Comparison of ENCODE assay signal across 34 mouse cellular contexts in genomic region chr11:62757906-62758305, GRCm38 (mm10). TPM values are rescaled to one million over a fixed set of nuclear protein-coding genes. Genes with fewer than 3 reads are reported as not detected.
DNase-seq lines count a peak whose midpoint lies in the region; ATAC-seq and TF ChIP-seq lines count a peak whose summit lies in the region.
"Had no signal": no experiment of that assay in that cellular context is flagged by ENCODE, and none has a peak within 500 bp of the region (broad histone marks: within the 10 kb centered on the region; RNA-seq: fewer than 3 reads in every experiment).

No protein-coding gene starts in this region.

- DNase-seq in forebrain, embryonic 10.5 days (ENCODE audit: extremely low spot score, low spot score), result no peak
- no peak for DNase-seq in testis, postnatal 10 days (ENCODE audit: low spot score)
- DNase-seq in R1 (ENCODE audit: low read depth, low spot score), result peak; percentile 86
- DNase-seq in testis, postnatal 14 days (ENCODE audit: low spot score), result peak; percentile 34
- DNase-seq in layer of hippocampus, postnatal 36 days, result no peak
- no peak for DNase-seq in thymus, adult 2 months
- DNase-seq: adrenal gland, adult 8-10 months; adrenal gland, postnatal 14 days; B cell, adult 2 months; cerebellum, adult 11 months; cerebellum, adult 18-20 months; cerebellum, adult 8-10 months; cerebellum, postnatal 14 days; cerebellum, postnatal 36 days; embryo, embryonic 11 days had no signal

- H3K9me3 ChIP-seq in forebrain, embryonic 13.5 days (replicated peaks), result no peaks in the 10 kb centered on the region
- H3K9me3 ChIP-seq in forebrain, embryonic 10.5 days, result no peaks in the 10 kb centered on the region
- H3K9me3 ChIP-seq: embryonic facial prominence, embryonic 13.5 days; embryonic facial prominence, embryonic 15.5 days; G1E had no signal

- H3K27ac ChIP-seq in forebrain, embryonic 13.5 days, result no peak overlapping the region
- H3K27ac ChIP-seq in forebrain, embryonic 10.5 days, result no peak overlapping the region
- no peak overlapping the region for H3K27ac ChIP-seq in testis, adult 2 months (ENCODE audit: control insufficient read depth, insufficient read depth, low read depth, low read length)
- no peak overlapping the region for H3K27ac ChIP-seq in thymus, adult 2 months (ENCODE audit: control insufficient read depth, insufficient read depth, low read length)
- H3K27ac ChIP-seq: embryonic facial prominence, embryonic 13.5 days; embryonic facial prominence, embryonic 15.5 days had no signal

- 85% methylated on average over 6 of the region's 6 CpGs for WGBS in forebrain, embryonic 13.5 days
- 76% methylated on average over 6 of the region's 6 CpGs for WGBS in forebrain, embryonic 10.5 days
- WGBS in thymus, adult 2 months, result 96% methylated on average over 6 of the region's 6 CpGs

- peaks cover 11% of the 10 kb centered on the region; the same call in 1 of the 2 replicates for H3K4me1 ChIP-seq in forebrain, embryonic 13.5 days
- peaks cover 11% of the 10 kb centered on the region for H3K4me1 ChIP-seq in forebrain, embryonic 10.5 days
- no peaks in the 10 kb centered on the region; the same call in none of the 2 replicates for H3K4me1 ChIP-seq in testis, adult 2 months (ENCODE audit: control insufficient read depth, insufficient read depth, low read length)
- peaks cover 11% of the 10 kb centered on the region for H3K4me1 ChIP-seq in thymus, adult 2 months (replicated peaks; ENCODE audit: control insufficient read depth, insufficient read depth, low read length)

- 0 out of 2 replicates have a peak overlapping the region, but pooled peaks have one; percentile 52 for H3K9ac ChIP-seq in forebrain, embryonic 13.5 days
- H3K9ac ChIP-seq: embryonic facial prominence, embryonic 15.5 days had no signal

- TF ChIP-seq POLR2A in testis, adult 2 months (IDR thresholded peaks at IDR 0.05; ENCODE audit: control insufficient read depth, low read depth, low read length), result no peak
- no peak for TF ChIP-seq POLR2A in thymus, adult 2 months (IDR thresholded peaks at IDR 0.05; ENCODE audit: control insufficient read depth, extremely low read depth, insufficient read depth, low read length, poor library complexity)

- ATAC-seq in forebrain, embryonic 13.5 days, result no peak
- ATAC-seq: activated CD4-positive, CD25-positive, alpha-beta regulatory T cell, adult 4 months; CD4-positive, CD25-positive, alpha-beta regulatory T cell, adult 4 months; Patski had no signal

- no peak overlapping the region for H3K4me3 ChIP-seq in forebrain, embryonic 13.5 days
- H3K4me3 ChIP-seq in forebrain, embryonic 10.5 days, result no peak overlapping the region
- H3K4me3 ChIP-seq in testis, adult 2 months (ENCODE audit: control insufficient read depth, low read depth, low read length), result peak overlapping the region; percentile 86
- H3K4me3 ChIP-seq in thymus, adult 2 months (ENCODE audit: control insufficient read depth, insufficient read depth, low read length), result no peak overlapping the region
- H3K4me3 ChIP-seq: erythroblast, embryonic 14.5 days had no signal

- no peak overlapping the region for H3K4me2 ChIP-seq in forebrain, embryonic 13.5 days

- peaks cover 13% of the 10 kb centered on the region for H3K27me3 ChIP-seq in forebrain, embryonic 13.5 days
- H3K27me3 ChIP-seq in forebrain, embryonic 10.5 days (ENCODE audit: poor library complexity, severe bottlenecking), result peaks cover 41% of the 10 kb centered on the region
- H3K27me3 ChIP-seq in testis, adult 2 months (ENCODE audit: control insufficient read depth, insufficient read depth, low read length), result no peaks in the 10 kb centered on the region
- H3K27me3 ChIP-seq in thymus, adult 2 months (ENCODE audit: control insufficient read depth, insufficient read depth, low read length), result no peaks in the 10 kb centered on the region; the same call in 1 of the 2 replicates
- H3K27me3 ChIP-seq: embryonic facial prominence, embryonic 15.5 days had no signal

- no peaks in the 10 kb centered on the region for H3K36me3 ChIP-seq in forebrain, embryonic 13.5 days (ENCODE audit: poor library complexity, severe bottlenecking)
- no peaks in the 10 kb centered on the region for H3K36me3 ChIP-seq in forebrain, embryonic 10.5 days (replicated peaks)
- no peaks in the 10 kb centered on the region for H3K36me3 ChIP-seq in testis, adult 2 months (ENCODE audit: control insufficient read depth, insufficient read depth, low read length)
- no peaks in the 10 kb centered on the region for H3K36me3 ChIP-seq in thymus, adult 2 months (ENCODE audit: control insufficient read depth, insufficient read depth, low read length)
- H3K36me3 ChIP-seq: embryonic facial prominence, embryonic 13.5 days; embryonic facial prominence, embryonic 15.5 days; G1E had no signal

- TF ChIP-seq CTCF in testis, adult 2 months (IDR thresholded peaks at IDR 0.05; ENCODE audit: control insufficient read depth, insufficient read depth, insufficient replicate concordance, low read depth, low read length), result no peak
- TF ChIP-seq CTCF in thymus, adult 2 months (IDR thresholded peaks at IDR 0.05; ENCODE audit: borderline replicate concordance, control insufficient read depth, extremely low read depth, insufficient read depth, low read length, poor library complexity), result no peak

RNA-seq across cellular contexts. Expression of gene Gm10428, which starts 5.0 kb away (rescaled TPM):
- not detected in 2 replicates for polyA plus RNA-seq in forebrain, embryonic 13.5 days (2015; fragmentation: Nextera tagmentation; extraction: Ambion mirVana)
- not detected in 2 replicates for polyA plus RNA-seq in forebrain, embryonic 10.5 days (2016; fragmentation: Nextera tagmentation; extraction: Ambion mirVana)
- not detected in 2 replicates for polyA plus RNA-seq in testis, adult 2 months (2012; rRNA removed)
- not detected for total RNA-seq in layer of hippocampus, postnatal 36 days (2021)
- not detected in 2 replicates for polyA plus RNA-seq in thymus, adult 2 months (2012; rRNA removed)
- total RNA-seq: adrenal gland, adult 18-20 months; adrenal gland, adult 8-10 months; adrenal gland, postnatal 14 days; adrenal gland, postnatal 4 days; CH12.LX; common myeloid progenitor, adult 5-6 weeks; G1E had no signal
- polyA plus RNA-seq: activated CD4-positive, CD25-positive, alpha-beta regulatory T cell, adult 4 months; brain, embryonic 14.5 days; CD4-positive, CD25-positive, alpha-beta regulatory T cell, adult 4 months; embryonic facial prominence, embryonic 11.5 days; embryonic facial prominence, embryonic 13.5 days; embryonic facial prominence, embryonic 15.5 days; erythroblast, embryonic 14.5 days; forebrain, embryonic 11.5 days; forebrain, embryonic 14.5 days; forebrain, embryonic 16.5 days; frontal cortex, adult 2 months; G1E; Patski had no signal

RNA-seq across cellular contexts. Expression of gene Zfp287, which starts 26.2 kb away (rescaled TPM):
- 17.9 and 21.2 TPM in 2 replicates for polyA plus RNA-seq in forebrain, embryonic 13.5 days (2015; fragmentation: Nextera tagmentation; extraction: Ambion mirVana)
- polyA plus RNA-seq in forebrain, embryonic 10.5 days (2016; fragmentation: Nextera tagmentation; extraction: Ambion mirVana), result 14.7 TPM in 2 replicates
- 2.0 and 2.7 TPM in 2 replicates for polyA plus RNA-seq in testis, adult 2 months (2012; rRNA removed)
- 10 to 100 TPM; 14.6 to 18.6 TPM for total RNA-seq in layer of hippocampus, postnatal 36 days (2021)
- polyA plus RNA-seq in thymus, adult 2 months (2012; rRNA removed), result 1.9 and 2.0 TPM in 2 replicates
- polyA plus RNA-seq: erythroblast, embryonic 14.5 days; G1E had no signal

RNA-seq across cellular contexts. Expression of gene Zfp286, which starts 31.4 kb away (rescaled TPM):
- polyA plus RNA-seq in forebrain, embryonic 13.5 days (2015; fragmentation: Nextera tagmentation; extraction: Ambion mirVana), result 34.9 TPM in 2 replicates
- polyA plus RNA-seq in forebrain, embryonic 10.5 days (2016; fragmentation: Nextera tagmentation; extraction: Ambion mirVana), result 21.1 and 26.4 TPM in 2 replicates
- 7.8 and 8.1 TPM in 2 replicates for polyA plus RNA-seq in testis, adult 2 months (2012; rRNA removed)
- 10 to 100 TPM; 22.0 to 24.2 TPM for total RNA-seq in layer of hippocampus, postnatal 36 days (2021)
- 4.8 and 5.0 TPM in 2 replicates for polyA plus RNA-seq in thymus, adult 2 months (2012; rRNA removed)
- total RNA-seq: CH12.LX had no signal
- polyA plus RNA-seq: erythroblast, embryonic 14.5 days; G1E had no signal

Comparison
In these comparisons a context has a peak if more than half of its experiments do, and no peak if none do; other contexts are left out.
1. DNase-seq: peak in R1 (single experiment) and testis, postnatal 14 days (single experiment); none in forebrain, embryonic 10.5 days (single experiment), testis, postnatal 10 days (single experiment), layer of hippocampus, postnatal 36 days (0 of 2) and thymus, adult 2 months (single experiment).